19 mouse cellular contexts compared by ENCODE assay signal in the genomic region with DNA sequence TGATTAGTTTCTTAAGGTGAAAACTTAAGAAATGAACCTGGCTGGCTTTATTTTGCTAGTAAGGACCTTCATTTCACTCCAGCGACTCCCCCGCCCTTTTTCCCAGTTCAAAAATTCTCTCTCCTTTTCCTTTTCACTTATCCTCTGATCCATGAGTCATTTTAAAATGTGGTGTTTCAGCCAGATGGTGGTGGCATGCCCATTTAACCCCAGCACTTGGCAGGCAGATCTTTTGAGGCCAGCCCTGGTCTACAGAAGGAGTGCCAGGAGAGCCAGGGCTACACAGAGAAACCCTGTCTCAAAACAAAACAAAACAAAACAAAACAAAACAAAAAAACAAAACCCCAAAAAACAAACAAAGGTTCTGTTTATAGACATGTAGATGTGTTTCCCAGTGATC. TPM values are rescaled to one million over a fixed set of nuclear protein-coding genes. Genes with fewer than 3 reads are reported as not detected.
DNase-seq lines count a peak whose midpoint lies in the region; ATAC-seq and TF ChIP-seq lines count a peak whose summit lies in the region.
"Had no signal": no experiment of that assay in that cellular context is flagged by ENCODE, and none has a peak within 500 bp of the region (broad histone marks: within the 10 kb centered on the region; RNA-seq: fewer than 3 reads in every experiment).

No protein-coding gene starts in this region.

- peak; percentile 11 for DNase-seq in forebrain, embryonic 14.5 days (ENCODE audit: low spot score)
- no peak for DNase-seq in forebrain, embryonic 11.5 days (ENCODE audit: low spot score)
- DNase-seq in Muller cell, postnatal 12 days (ENCODE audit: inconsistent ontology term): peak; percentile 84
- peak; percentile 67 to 85 for DNase-seq in cerebellum, adult 2 months
- peak; percentile 82 for DNase-seq in fibroblast of lung, adult 2 months (ENCODE audit: low read depth)
- no peak for DNase-seq in limb, embryonic 10.5 days (ENCODE audit: low spot score)
- no peak for DNase-seq in thymus, postnatal 25 days
- DNase-seq: embryo, embryonic 11 days; gastrocnemius, postnatal 10 days; heart, adult 18-20 months; spleen, adult 18-20 months had no signal

- no peaks in the 10 kb centered on the region for H3K4me1 ChIP-seq in forebrain, embryonic 14.5 days (ENCODE audit: control insufficient read depth, insufficient read depth, low read length)
- no peaks in the 10 kb centered on the region for H3K4me1 ChIP-seq in forebrain, embryonic 11.5 days (replicated peaks; ENCODE audit: control insufficient read depth, insufficient read depth, low read length)
- H3K4me1 ChIP-seq in cerebellum, adult 2 months (ENCODE audit: control insufficient read depth, insufficient read depth, low read length): no peaks in the 10 kb centered on the region
- H3K4me1 ChIP-seq in limb, embryonic 10.5 days: no peaks in the 10 kb centered on the region
- H3K4me1 ChIP-seq: forebrain, embryonic 10.5 days; hindbrain, embryonic 15.5 days; kidney, embryonic 15.5 days; midbrain, embryonic 12.5 days had no signal

- TF ChIP-seq CTCF in cerebellum, adult 2 months (IDR thresholded peaks at IDR 0.05; ENCODE audit: borderline replicate concordance, insufficient read depth, low read depth, low read length): no peak

- H3K27me3 ChIP-seq in forebrain, embryonic 14.5 days (replicated peaks; ENCODE audit: control insufficient read depth, insufficient read depth, low read length): no peaks in the 10 kb centered on the region
- H3K27me3 ChIP-seq in forebrain, embryonic 11.5 days (ENCODE audit: control insufficient read depth, insufficient read depth, low read length): no peaks in the 10 kb centered on the region
- no peaks in the 10 kb centered on the region for H3K27me3 ChIP-seq in cerebellum, adult 2 months (ENCODE audit: control insufficient read depth, insufficient read depth, low read length)
- no peaks in the 10 kb centered on the region for H3K27me3 ChIP-seq in limb, embryonic 10.5 days (ENCODE audit: low read depth, poor library complexity, severe bottlenecking)
- H3K27me3 ChIP-seq: heart, embryonic 13.5 days; hindbrain, embryonic 15.5 days; kidney, embryonic 15.5 days; midbrain, embryonic 12.5 days had no signal

- no peak overlapping the region for H3K9ac ChIP-seq in forebrain, embryonic 14.5 days (ENCODE audit: low read length)
- no peak overlapping the region for H3K9ac ChIP-seq in forebrain, embryonic 11.5 days (ENCODE audit: low read length)
- H3K9ac ChIP-seq: heart, embryonic 13.5 days; hindbrain, embryonic 15.5 days; kidney, embryonic 15.5 days; liver, embryonic 14.5 days; midbrain, embryonic 12.5 days had no signal

- no peak overlapping the region for H3K27ac ChIP-seq in forebrain, embryonic 14.5 days (ENCODE audit: low read depth, low read length)
- no peak overlapping the region for H3K27ac ChIP-seq in forebrain, embryonic 11.5 days (ENCODE audit: low read depth, low read length)
- no peak overlapping the region for H3K27ac ChIP-seq in cerebellum, adult 2 months (ENCODE audit: insufficient read depth, low read length)
- no peak overlapping the region for H3K27ac ChIP-seq in limb, embryonic 10.5 days
- H3K27ac ChIP-seq: forebrain, embryonic 10.5 days; heart, embryonic 13.5 days; hindbrain, embryonic 15.5 days; kidney, embryonic 15.5 days; liver, embryonic 14.5 days; midbrain, embryonic 12.5 days had no signal

- H3K4me3 ChIP-seq in forebrain, embryonic 14.5 days (ENCODE audit: low read depth, low read length): no peak overlapping the region
- H3K4me3 ChIP-seq in forebrain, embryonic 11.5 days (ENCODE audit: low read depth, low read length): no peak overlapping the region
- H3K4me3 ChIP-seq in cerebellum, adult 2 months (replicated peaks; ENCODE audit: insufficient read depth, low read depth, low read length): no peak overlapping the region
- no peak overlapping the region for H3K4me3 ChIP-seq in limb, embryonic 10.5 days
- H3K4me3 ChIP-seq: forebrain, embryonic 10.5 days; heart, embryonic 13.5 days; hindbrain, embryonic 15.5 days; kidney, embryonic 15.5 days; midbrain, embryonic 12.5 days had no signal

- H3K9me3 ChIP-seq in forebrain, embryonic 14.5 days (replicated peaks; ENCODE audit: control insufficient read depth, low read length): no peaks in the 10 kb centered on the region
- no peaks in the 10 kb centered on the region for H3K9me3 ChIP-seq in forebrain, embryonic 11.5 days (ENCODE audit: control insufficient read depth, low read length)
- no peaks in the 10 kb centered on the region for H3K9me3 ChIP-seq in limb, embryonic 10.5 days (replicated peaks)
- H3K9me3 ChIP-seq: forebrain, embryonic 10.5 days; heart, embryonic 13.5 days; hindbrain, embryonic 15.5 days; kidney, embryonic 15.5 days; midbrain, embryonic 12.5 days had no signal

- no peak for TF ChIP-seq POLR2A in cerebellum, adult 2 months (IDR thresholded peaks at IDR 0.05; ENCODE audit: borderline replicate concordance, insufficient read depth, low read length)

- WGBS in forebrain, embryonic 14.5 days: 84% methylated on average over 2 of the region's 2 CpGs
- WGBS in forebrain, embryonic 11.5 days: 91% methylated on average over 2 of the region's 2 CpGs
- WGBS in cerebellum, adult 2 months: 9% methylated on average over 2 of the region's 2 CpGs
- 90% methylated on average over 2 of the region's 2 CpGs for WGBS in limb, embryonic 10.5 days

- no peaks in the 10 kb centered on the region for H3K36me3 ChIP-seq in forebrain, embryonic 14.5 days (ENCODE audit: control insufficient read depth, insufficient read depth, low read length)
- no peaks in the 10 kb centered on the region for H3K36me3 ChIP-seq in forebrain, embryonic 11.5 days (ENCODE audit: control insufficient read depth, insufficient read depth, low read length)
- H3K36me3 ChIP-seq in limb, embryonic 10.5 days: no peaks in the 10 kb centered on the region
- H3K36me3 ChIP-seq: forebrain, embryonic 10.5 days; heart, embryonic 13.5 days; hindbrain, embryonic 15.5 days; kidney, embryonic 15.5 days; midbrain, embryonic 12.5 days had no signal

- no peak for ATAC-seq in forebrain, embryonic 14.5 days
- ATAC-seq in forebrain, embryonic 11.5 days (replicated peaks; ENCODE audit: low FRiP score): no peak
- ATAC-seq: intestine, postnatal 0 days had no signal

- no peak overlapping the region for H3K4me2 ChIP-seq in forebrain, embryonic 14.5 days (ENCODE audit: low read length)
- H3K4me2 ChIP-seq in forebrain, embryonic 11.5 days (ENCODE audit: low read depth, low read length, severe bottlenecking): no peak overlapping the region
- H3K4me2 ChIP-seq: heart, embryonic 13.5 days; hindbrain, embryonic 15.5 days; kidney, embryonic 15.5 days; midbrain, embryonic 12.5 days had no signal

RNA-seq across cellular contexts. Expression of a gene that starts 9.6 kb away (rescaled TPM):
- polyA plus RNA-seq in forebrain, embryonic 14.5 days (2014; fragmentation: Nextera tagmentation; extraction: Ambion mirVana): 0.71 and 1.2 TPM in 2 replicates
- polyA plus RNA-seq in forebrain, embryonic 11.5 days (2014; fragmentation: Nextera tagmentation; extraction: Ambion mirVana): 0.12 TPM in 1 of 2 replicates, not detected in the other
- polyA plus RNA-seq in cerebellum, adult 2 months (2012; rRNA removed): 2.2 and 5.1 TPM in 2 replicates
- polyA plus RNA-seq in limb, embryonic 10.5 days (2016; fragmentation: Nextera tagmentation; extraction: Ambion mirVana): 0.23 TPM in 2 replicates
- polyA plus RNA-seq: heart, embryonic 13.5 days; intestine, postnatal 0 days; kidney, embryonic 15.5 days; midbrain, embryonic 12.5 days; urinary bladder, adult 2 months had no signal

RNA-seq across cellular contexts. Expression of a gene that starts 16.5 kb away (rescaled TPM):
- polyA plus RNA-seq in forebrain, embryonic 14.5 days (2014; fragmentation: Nextera tagmentation; extraction: Ambion mirVana): 26.2 and 37.0 TPM in 2 replicates
- 37.3 and 37.5 TPM in 2 replicates for polyA plus RNA-seq in forebrain, embryonic 11.5 days (2014; fragmentation: Nextera tagmentation; extraction: Ambion mirVana)
- 53.0 and 54.0 TPM in 2 replicates for polyA plus RNA-seq in cerebellum, adult 2 months (2012; rRNA removed)
- polyA plus RNA-seq in limb, embryonic 10.5 days (2016; fragmentation: Nextera tagmentation; extraction: Ambion mirVana): 29.4 and 33.3 TPM in 2 replicates

RNA-seq across cellular contexts. Expression of a gene that starts 47.0 kb away (rescaled TPM):
- polyA plus RNA-seq in forebrain, embryonic 14.5 days (2014; fragmentation: Nextera tagmentation; extraction: Ambion mirVana): 1.2 TPM in 2 replicates
- 2.9 and 3.2 TPM in 2 replicates for polyA plus RNA-seq in forebrain, embryonic 11.5 days (2014; fragmentation: Nextera tagmentation; extraction: Ambion mirVana)
- 0.16 and 0.25 TPM in 2 replicates for polyA plus RNA-seq in cerebellum, adult 2 months (2012; rRNA removed)
- 3.4 and 4.2 TPM in 2 replicates for polyA plus RNA-seq in limb, embryonic 10.5 days (2016; fragmentation: Nextera tagmentation; extraction: Ambion mirVana)

Comparison
In these comparisons a context has a peak if more than half of its experiments do, and no peak if none do; other contexts are left out.
1. DNase-seq: peak in forebrain, embryonic 14.5 days (single experiment), Muller cell, postnatal 12 days (single experiment), cerebellum, adult 2 months (2 of 2) and fibroblast of lung, adult 2 months (single experiment); none in forebrain, embryonic 11.5 days (single experiment), limb, embryonic 10.5 days (single experiment) and thymus, postnatal 25 days (single experiment).